Mouse (Mus musculus): ENCODE results near the gene Btg3. TPM values are rescaled to one million over a fixed set of nuclear protein-coding genes. Genes with fewer than 3 reads are reported as not detected.

Gene Btg3
- polyA plus RNA-seq, 1 experiment from 2014 or later = 43.7 TPM

GRCm38 (mm10) chr16:78391354-78391753 is 14.4 kb upstream of the Btg3 start:
- Histone ChIP-seq H3K36me3 (ENCODE audit: control insufficient read depth, insufficient read depth, low read length) (no peaks in the 10 kb centered on the region), H3K4me2 (ENCODE audit: low read depth, low read length) (no peak overlapping the region), H3K4me3 (ENCODE audit: low read length) (no peak overlapping the region), H3K27me3 (ENCODE audit: control insufficient read depth, insufficient read depth, low read depth, low read length) (no peaks in the 10 kb centered on the region), H3K27ac (ENCODE audit: low read length) (peak overlapping the region; percentile 41), H3K9me3 (ENCODE audit: control insufficient read depth, low read length) (no peaks in the 10 kb centered on the region), H3K9ac (ENCODE audit: low read length) (no peak overlapping the region), H3K4me1 (replicated peaks; ENCODE audit: control insufficient read depth, insufficient read depth, low read length) (no peaks in the 10 kb centered on the region)
- ATAC-seq (ENCODE audit: low read depth) = no peak
- WGBS = 56% methylated on average over 2 of the region's 2 CpGs

- Histone ChIP-seq H3K36me3 (ENCODE audit: control insufficient read depth, insufficient read depth, low read length) (no peaks in the 10 kb centered on the region), H3K4me1 (replicated peaks; ENCODE audit: control insufficient read depth, insufficient read depth, low read length) (no peaks in the 10 kb centered on the region), H3K9ac (ENCODE audit: low read length) (no peak overlapping the region), H3K9me3 (ENCODE audit: control insufficient read depth, low read length) (no peaks in the 10 kb centered on the region), H3K4me3 (ENCODE audit: low read length) (no peak overlapping the region), H3K27ac (ENCODE audit: low read length) (no peak overlapping the region), H3K4me2 (ENCODE audit: low read depth, low read length) (no peak overlapping the region), H3K27me3 (ENCODE audit: control insufficient read depth, insufficient read depth, low read depth, low read length) (no peaks in the 10 kb centered on the region)
- no peak for ATAC-seq (ENCODE audit: low read depth)
- 59% methylated on average over 3 of the region's 3 CpGs for WGBS
Measured at GRCm38 (mm10) chr16:78389986-78390385, 13.0 kb upstream of the Btg3 start.

GRCm38 (mm10) chr16:78389122-78389521 is 12.1 kb upstream of the Btg3 start:
- H3K4me3 ChIP-seq (ENCODE audit: low read length) = no peak overlapping the region
- H3K27me3 ChIP-seq (ENCODE audit: control insufficient read depth, insufficient read depth, low read depth, low read length) = no peaks in the 10 kb centered on the region
- H3K9ac ChIP-seq (ENCODE audit: low read length) = no peak overlapping the region
- ATAC-seq (ENCODE audit: low read depth) = no peak
- H3K4me2 ChIP-seq (ENCODE audit: low read depth, low read length) = no peak overlapping the region
- 74% methylated on average over 4 of the region's 4 CpGs for WGBS
- no peaks in the 10 kb centered on the region for H3K36me3 ChIP-seq (ENCODE audit: control insufficient read depth, insufficient read depth, low read length)
- H3K27ac ChIP-seq (ENCODE audit: low read length) = no peak overlapping the region
- no peaks in the 10 kb centered on the region for H3K4me1 ChIP-seq (replicated peaks; ENCODE audit: control insufficient read depth, insufficient read depth, low read length)
- no peaks in the 10 kb centered on the region for H3K9me3 ChIP-seq (ENCODE audit: control insufficient read depth, low read length)

DNA sequence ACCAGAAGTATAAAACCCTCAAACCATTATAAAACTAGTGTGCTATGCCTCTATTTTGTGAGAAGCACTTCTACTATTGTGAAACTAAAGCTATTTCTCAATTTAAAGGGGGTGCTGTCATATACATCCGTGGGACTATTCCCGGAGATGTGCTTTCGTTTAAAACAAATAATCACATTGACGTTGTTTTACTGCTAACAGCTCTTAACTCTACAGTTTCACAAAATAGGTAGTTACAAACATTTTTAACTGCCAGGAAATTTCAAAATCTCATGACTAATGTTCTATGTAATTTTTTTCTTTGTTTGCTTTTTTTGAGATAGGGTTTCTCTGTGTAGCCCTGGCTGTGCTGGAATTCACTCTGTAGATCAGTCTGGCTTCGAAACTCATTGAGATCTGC is 1.5 kb upstream of the Btg3 start:
- H3K9ac ChIP-seq (ENCODE audit: low read length) = no peak overlapping the region
- no peaks in the 10 kb centered on the region for H3K27me3 ChIP-seq (ENCODE audit: control insufficient read depth, insufficient read depth, low read depth, low read length)
- ATAC-seq (ENCODE audit: low read depth) = no peak
- H3K27ac ChIP-seq (ENCODE audit: low read length) = no peak overlapping the region
- WGBS = 58% methylated on average over 5 of the region's 5 CpGs
- peaks cover 12% of the 10 kb centered on the region for H3K4me1 ChIP-seq (replicated peaks; ENCODE audit: control insufficient read depth, insufficient read depth, low read length)
- H3K9me3 ChIP-seq (ENCODE audit: control insufficient read depth, low read length) = no peaks in the 10 kb centered on the region
- no peak overlapping the region for H3K4me3 ChIP-seq (ENCODE audit: low read length)
- H3K4me2 ChIP-seq (ENCODE audit: low read depth, low read length) = no peak overlapping the region
- no peaks in the 10 kb centered on the region for H3K36me3 ChIP-seq (ENCODE audit: control insufficient read depth, insufficient read depth, low read length)

DNA sequence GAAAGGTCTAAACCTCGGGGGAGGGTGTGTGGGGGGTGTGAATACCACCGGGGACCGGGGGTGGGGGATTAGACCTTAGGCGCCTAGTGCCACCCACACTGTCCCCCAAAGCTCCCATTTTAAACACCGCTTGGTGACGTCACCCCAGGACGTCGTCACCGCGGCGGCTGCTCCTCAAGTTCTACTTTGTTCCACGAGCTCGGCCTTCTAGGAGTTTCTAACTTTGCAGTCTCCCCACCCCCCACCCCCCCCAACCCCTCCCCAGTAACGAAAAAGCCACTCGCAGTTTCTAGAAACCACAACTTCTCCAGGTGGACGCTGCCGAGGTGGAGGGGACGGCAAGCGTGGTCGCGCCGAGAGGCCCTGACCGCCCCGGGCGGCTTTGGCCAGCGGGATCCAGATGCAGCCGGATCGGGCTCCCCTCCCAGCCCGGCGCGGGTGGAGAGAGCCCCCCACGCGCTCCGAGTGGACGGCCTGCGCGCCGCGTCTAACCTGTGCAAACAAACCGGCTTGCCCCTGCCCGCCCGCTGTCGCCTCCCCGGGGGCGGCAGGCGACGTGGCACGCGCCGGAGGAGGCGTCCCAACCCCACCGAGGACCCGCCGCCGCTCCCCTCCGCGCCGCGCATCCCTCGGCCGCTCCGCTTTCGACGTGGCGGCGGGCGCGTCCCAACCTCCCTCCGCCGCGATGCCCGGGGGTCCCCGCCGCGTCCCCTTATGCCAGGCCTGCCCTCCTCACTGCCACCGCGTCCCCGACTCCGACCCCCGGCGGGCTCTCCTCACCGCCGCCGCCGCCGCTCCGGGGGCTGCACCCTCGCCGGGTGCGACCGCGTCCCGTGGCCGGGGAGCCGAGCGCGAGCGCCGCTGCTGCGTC is 936 bp downstream of the Btg3 start:
- Histone ChIP-seq H3K27ac (ENCODE audit: low read length) (peak overlapping the region; percentile 84), H3K36me3 (ENCODE audit: control insufficient read depth, insufficient read depth, low read length) (peaks cover 5% of the 10 kb centered on the region; the same call in 1 of the 2 replicates), H3K9me3 (ENCODE audit: control insufficient read depth, low read length) (no peaks in the 10 kb centered on the region), H3K27me3 (ENCODE audit: control insufficient read depth, insufficient read depth, low read depth, low read length) (no peaks in the 10 kb centered on the region), H3K4me2 (ENCODE audit: low read depth, low read length) (peak overlapping the region; percentile 90), H3K4me1 (replicated peaks; ENCODE audit: control insufficient read depth, insufficient read depth, low read length) (peaks cover 22% of the 10 kb centered on the region), H3K9ac (ENCODE audit: low read length) (peak overlapping the region; percentile 95), H3K4me3 (ENCODE audit: low read length) (peak overlapping the region; percentile 93)
- WGBS = under 1% methylated on average over 72 of the region's 100 CpGs
- peak; percentile 43 for ATAC-seq (ENCODE audit: low read depth)

GRCm38 (mm10) chr16:78375222-78375621 is 1.8 kb downstream of the Btg3 start:
- H3K4me1 ChIP-seq (replicated peaks; ENCODE audit: control insufficient read depth, insufficient read depth, low read length) = peaks cover 22% of the 10 kb centered on the region
- H3K4me2 ChIP-seq (ENCODE audit: low read depth, low read length) = peak overlapping the region; percentile 90
- WGBS = 15% methylated on average over 10 of the region's 10 CpGs
- no peaks in the 10 kb centered on the region for H3K9me3 ChIP-seq (ENCODE audit: control insufficient read depth, low read length)
- H3K27me3 ChIP-seq (ENCODE audit: control insufficient read depth, insufficient read depth, low read depth, low read length) = no peaks in the 10 kb centered on the region
- H3K36me3 ChIP-seq (ENCODE audit: control insufficient read depth, insufficient read depth, low read length) = peaks cover 5% of the 10 kb centered on the region; the same call in 1 of the 2 replicates
- H3K4me3 ChIP-seq (ENCODE audit: low read length) = peak overlapping the region; percentile 93
- peak overlapping the region; percentile 54 for H3K9ac ChIP-seq (ENCODE audit: low read length)
- no peak overlapping the region for H3K27ac ChIP-seq (ENCODE audit: low read length)
- ATAC-seq (ENCODE audit: low read depth) = no peak

GRCm38 (mm10) chr16:78373743-78374142 is 3.2 kb downstream of the Btg3 start:
- 55% methylated on average over 8 of the region's 8 CpGs for WGBS

DNA sequence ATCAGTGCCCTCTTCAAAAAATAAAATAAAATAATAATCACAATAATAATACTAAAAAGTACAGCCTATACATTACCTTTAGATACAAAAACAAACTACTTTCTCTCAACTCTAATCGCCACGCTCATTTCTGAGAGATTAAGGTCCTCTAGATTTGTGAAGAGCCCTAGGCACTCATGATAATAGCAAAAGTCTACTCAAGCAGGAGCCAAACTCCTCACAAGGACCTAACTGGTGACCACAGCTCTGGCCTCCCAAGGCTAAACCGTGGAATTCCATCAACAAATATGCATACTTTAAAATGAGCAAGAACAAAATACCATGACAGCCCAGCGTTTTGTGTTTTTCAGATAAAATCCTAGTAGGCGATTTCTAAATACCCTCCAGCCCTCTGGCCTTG is 4.2 kb downstream of the Btg3 start:
- peaks cover 15% of the 10 kb centered on the region for H3K36me3 ChIP-seq (ENCODE audit: control insufficient read depth, insufficient read depth, low read length)
- H3K4me1 ChIP-seq (replicated peaks; ENCODE audit: control insufficient read depth, insufficient read depth, low read length) = peaks cover 22% of the 10 kb centered on the region
- H3K4me3 ChIP-seq (ENCODE audit: low read length) = no peak overlapping the region
- no peaks in the 10 kb centered on the region for H3K9me3 ChIP-seq (ENCODE audit: control insufficient read depth, low read length)
- 72% methylated on average over 5 of the region's 5 CpGs for WGBS
- no peak for ATAC-seq (ENCODE audit: low read depth)
- no peaks in the 10 kb centered on the region for H3K27me3 ChIP-seq (ENCODE audit: control insufficient read depth, insufficient read depth, low read depth, low read length)
- no peak overlapping the region for H3K9ac ChIP-seq (ENCODE audit: low read length)
- H3K27ac ChIP-seq (ENCODE audit: low read length) = no peak overlapping the region
- no peak overlapping the region for H3K4me2 ChIP-seq (ENCODE audit: low read depth, low read length)

More at GRCm38 (mm10) chr16:78373743-78374142, 3.2 kb downstream of the Btg3 start:
- Histone ChIP-seq H3K36me3 (ENCODE audit: control insufficient read depth, insufficient read depth, low read length) (peaks cover 12% of the 10 kb centered on the region), H3K4me2 (ENCODE audit: low read depth, low read length) (no peak overlapping the region), H3K27me3 (ENCODE audit: control insufficient read depth, insufficient read depth, low read depth, low read length) (no peaks in the 10 kb centered on the region), H3K27ac (ENCODE audit: low read length) (no peak overlapping the region), H3K9ac (ENCODE audit: low read length) (no peak overlapping the region), H3K9me3 (ENCODE audit: control insufficient read depth, low read length) (no peaks in the 10 kb centered on the region), H3K4me1 (replicated peaks; ENCODE audit: control insufficient read depth, insufficient read depth, low read length) (peaks cover 22% of the 10 kb centered on the region), H3K4me3 (ENCODE audit: low read length) (no peak overlapping the region)
- no peak for ATAC-seq (ENCODE audit: low read depth)

DNA sequence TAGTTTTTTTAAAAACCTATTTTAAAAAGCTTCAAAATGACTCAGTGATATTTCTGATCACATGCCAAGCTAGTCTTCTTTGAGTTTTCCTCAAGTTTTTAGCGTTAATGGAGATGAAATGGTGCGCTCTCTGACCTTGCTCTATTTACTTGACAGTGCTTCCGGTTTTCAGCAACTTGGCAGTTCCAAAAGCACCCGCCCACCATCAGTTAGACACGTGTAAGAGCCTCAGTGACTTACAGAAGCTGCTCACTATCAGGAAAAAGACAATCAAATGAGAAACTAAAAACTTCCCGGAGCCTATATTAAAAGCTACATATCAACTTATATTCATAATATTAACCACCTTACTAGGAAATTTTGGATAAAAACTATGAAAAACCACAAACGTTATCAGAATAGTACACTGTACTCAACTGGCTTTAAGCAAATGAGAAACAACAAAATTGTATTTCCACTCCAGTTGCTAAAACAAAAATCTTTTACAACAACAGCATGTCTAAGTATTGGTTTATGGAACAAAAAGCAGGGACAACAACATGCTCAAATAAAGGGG is 5.4 kb downstream of the Btg3 start:
- Histone ChIP-seq H3K4me2 (ENCODE audit: low read depth, low read length) (no peak overlapping the region), H3K9me3 (ENCODE audit: control insufficient read depth, low read length) (no peaks in the 10 kb centered on the region), H3K4me3 (ENCODE audit: low read length) (no peak overlapping the region), H3K27me3 (ENCODE audit: control insufficient read depth, insufficient read depth, low read depth, low read length) (no peaks in the 10 kb centered on the region), H3K27ac (ENCODE audit: low read length) (no peak overlapping the region), H3K9ac (ENCODE audit: low read length) (no peak overlapping the region), H3K36me3 (ENCODE audit: control insufficient read depth, insufficient read depth, low read length) (peaks cover 18% of the 10 kb centered on the region), H3K4me1 (replicated peaks; ENCODE audit: control insufficient read depth, insufficient read depth, low read length) (peaks cover 17% of the 10 kb centered on the region)
- no peak for ATAC-seq (ENCODE audit: low read depth)
- WGBS = 47% methylated on average over 7 of the region's 7 CpGs
